Mouse (Mus musculus) CD8-positive naive resting alpha-beta T cell, adult 57 days (primary cell): ENCODE results near the gene Gbp7. TPM values are rescaled to one million over a fixed set of nuclear protein-coding genes. Genes with fewer than 3 reads are reported as not detected.

ENCODE experiments used
- total RNA-seq: library from RNA; stranded (reverse); gene quantifications from one replicate; pipeline ENCODE4 v1.2.4, GENCODE M21; 2023

Gene Gbp7
- 44.8 TPM for total RNA-seq

GRCm38 (mm10) chr3:142530087-142530953 lies at the start of gene Gbp7:
TSS of gene Gbp7 (plus strand) at chr3:142530342.

GRCm38 (mm10) chr3:142493536-142494061 lies 36.5 kb upstream of the Gbp7 start, which contains the start of gene Gbp5:
TSS of gene Gbp5 (plus strand) at chr3:142493978.

GRCm38 (mm10) chr3:142559632-142560228 lies 29.6 kb downstream of the Gbp7 start, which contains the start of gene Gbp3:
TSS of gene Gbp3 (plus strand) at chr3:142560026.

GRCm38 (mm10) chr3:142594547-142594946 lies 64.4 kb downstream of the Gbp7 start, which contains the start of gene Gbp2b:
TSS of gene Gbp2b (plus strand) at chr3:142594847.

Other genes with a start within 250 kb of the Gbp7 start
- gene Pdlim5, start 134.6 kb upstream of the Gbp7 start, total RNA-seq: 50.4 TPM
- 32.0 TPM for gene Gbp5, start 36.4 kb upstream of the Gbp7 start, total RNA-seq
- 121 TPM for gene Gbp3, start 29.7 kb downstream of the Gbp7 start, total RNA-seq
- not detected for gene Gbp2b, start 64.5 kb downstream of the Gbp7 start, total RNA-seq
- 44.0 TPM for gene Gbp2, start 90.3 kb downstream of the Gbp7 start, total RNA-seq
- 2.4 TPM for gene Kyat3, start 170.7 kb downstream of the Gbp7 start, total RNA-seq
- 66.0 TPM for gene Gtf2b, start 234.7 kb downstream of the Gbp7 start, total RNA-seq